Mouse (Mus musculus) embryonic fibroblast, embryonic 13.5 days (primary cell): ENCODE measurements around the gene Igfbp2.

Source experiments
- CTCF ChIP-seq: IDR thresholded peaks from 2 replicates; pipeline ENCODE4 v1.5.1; 2011; ENCODE audit warnings: mild to moderate bottlenecking, control low read depth, low read length, moderate library complexity, borderline replicate concordance; ENCODE audit not compliant: insufficient read depth
- POLR2A ChIP-seq: IDR thresholded peaks from 2 replicates; pipeline ENCODE4 v1.6.1; 2011; ENCODE audit warnings: low read depth, mild to moderate bottlenecking, control low read depth, low read length, moderate library complexity

GRCm38 (mm10) chr1:72833563-72833962 lies 9.3 kb downstream of the Igfbp2 start:
- TF ChIP-seq CTCF (no peak), POLR2A (no peak)
